Mouse (Mus musculus) cortical plate, adult 2 months (tissue): ENCODE data around the gene Lsamp. TPM values are rescaled to one million over a fixed set of nuclear protein-coding genes. Genes with fewer than 3 reads are reported as not detected.
A peak's percentile ranks its signal among the peaks of the same experiment; 100 is the strongest.

Source experiments
- H3K27ac ChIP-seq: fragments of 200-500 bp; 2 replicates; pipeline ENCODE4 v1.5.1; 2012; ENCODE audit warnings: low read length, control low read depth, inconsistent platforms; ENCODE audit not compliant: insufficient read depth
- H3K4me1 ChIP-seq: fragments of 200-500 bp; 2 replicates; pipeline ENCODE4 v1.6.1; 2011; ENCODE audit warnings: low read length; ENCODE audit not compliant: control insufficient read depth, insufficient read depth
- H3K4me3 ChIP-seq: fragments of 200-500 bp; 2 replicates; pipeline ENCODE4 v1.5.1; 2011; ENCODE audit warnings: mild to moderate bottlenecking, low read length, control low read depth; ENCODE audit not compliant: insufficient read depth
- CTCF ChIP-seq: fragments of 200-500 bp; IDR thresholded peaks from 2 replicates; pipeline ENCODE4 v1.5.1; 2011; ENCODE audit warnings: mild to moderate bottlenecking, control low read depth, low read length; ENCODE audit not compliant: insufficient read depth; ENCODE audit errors: extremely low read depth
- POLR2A ChIP-seq: fragments of 200-500 bp; IDR thresholded peaks from 2 replicates; pipeline ENCODE4 v1.6.1; 2011; ENCODE audit warnings: mild to moderate bottlenecking, low read length, control low read depth; ENCODE audit not compliant: insufficient read depth; ENCODE audit errors: extremely low read depth
- polyA plus RNA-seq: library from polyadenylated mRNA; depleted of rRNA; stranded (reverse); fragments of >200 nt; gene quantifications from 2 replicates; pipeline ENCODE4 v1.2.3, GENCODE M21; 2012

The Lsamp gene
- polyA plus RNA-seq, 1 experiment = 99.8 TPM

- Histone ChIP-seq H3K27ac (no peak overlapping the region), H3K4me3 (no peak overlapping the region), H3K4me1 (no peaks in the 10 kb centered on the region)
- TF ChIP-seq POLR2A (no peak), CTCF (no peak)
Measured at GRCm38 (mm10) chr16:41210055-41210454, 1225.9 kb downstream of the Lsamp start.

GRCm38 (mm10) chr16:41235829-41236228 is 1251.7 kb downstream of the Lsamp start:
- Histone ChIP-seq H3K4me3 (no peak overlapping the region), H3K4me1 (no peaks in the 10 kb centered on the region), H3K27ac (no peak overlapping the region)
- no peak for TF ChIP-seq POLR2A
- TF ChIP-seq CTCF = no peak

GRCm38 (mm10) chr16:41242841-41243240 is 1258.7 kb downstream of the Lsamp start:
- TF ChIP-seq POLR2A (no peak), CTCF (no peak)
- Histone ChIP-seq H3K27ac (no peak overlapping the region), H3K4me3 (no peak overlapping the region), H3K4me1 (no peaks in the 10 kb centered on the region)

GRCm38 (mm10) chr16:41244711-41245110 is 1260.5 kb downstream of the Lsamp start:
- peak; percentile 75 for TF ChIP-seq CTCF
- TF ChIP-seq POLR2A = no peak
- H3K4me1 ChIP-seq = no peaks in the 10 kb centered on the region
- H3K4me3 ChIP-seq = no peak overlapping the region
- H3K27ac ChIP-seq = no peak overlapping the region

GRCm38 (mm10) chr16:41258145-41259035 is 1274.2 kb downstream of the Lsamp start:
- H3K27ac ChIP-seq = no peak overlapping the region
- H3K4me1 ChIP-seq = no peaks in the 10 kb centered on the region
- H3K4me3 ChIP-seq = no peak overlapping the region
- peak; percentile 75 for TF ChIP-seq CTCF
- TF ChIP-seq POLR2A = no peak

GRCm38 (mm10) chr16:41275999-41276671 is 1292.0 kb downstream of the Lsamp start:
- no peak overlapping the region for H3K27ac ChIP-seq
- H3K4me3 ChIP-seq = no peak overlapping the region
- no peaks in the 10 kb centered on the region for H3K4me1 ChIP-seq
- TF ChIP-seq POLR2A (no peak), CTCF (no peak)

GRCm38 (mm10) chr16:41317992-41318391 is 1333.8 kb downstream of the Lsamp start:
- TF ChIP-seq POLR2A (no peak), CTCF (no peak)
- no peak overlapping the region for H3K27ac ChIP-seq
- H3K4me1 ChIP-seq = no peaks in the 10 kb centered on the region
- H3K4me3 ChIP-seq = no peak overlapping the region

- Histone ChIP-seq H3K4me1 (no peaks in the 10 kb centered on the region), H3K4me3 (no peak overlapping the region), H3K27ac (no peak overlapping the region)
- TF ChIP-seq POLR2A (no peak), CTCF (no peak)
Measured at GRCm38 (mm10) chr16:41343431-41343830, 1359.3 kb downstream of the Lsamp start.

GRCm38 (mm10) chr16:41365138-41365537 is 1381.0 kb downstream of the Lsamp start:
- no peaks in the 10 kb centered on the region for H3K4me1 ChIP-seq
- H3K4me3 ChIP-seq = no peak overlapping the region
- no peak for TF ChIP-seq POLR2A
- no peak for TF ChIP-seq CTCF
- H3K27ac ChIP-seq = no peak overlapping the region
